Mouse (Mus musculus) lung, postnatal 0 days (tissue): ENCODE data around the gene Abca1.
A peak's percentile ranks its signal among the peaks of the same experiment; 100 is the strongest.

Experiments used
- CTCF ChIP-seq: IDR thresholded peaks from 2 replicates; pipeline ENCODE4 v1.5.1; 2016; ENCODE audit warnings: antibody characterized with exemption, mild to moderate bottlenecking
- EP300 ChIP-seq: IDR thresholded peaks from 2 replicates; pipeline ENCODE4 v1.6.1; 2016; ENCODE audit warnings: antibody characterized with exemption, mild to moderate bottlenecking, control low read depth

DNA sequence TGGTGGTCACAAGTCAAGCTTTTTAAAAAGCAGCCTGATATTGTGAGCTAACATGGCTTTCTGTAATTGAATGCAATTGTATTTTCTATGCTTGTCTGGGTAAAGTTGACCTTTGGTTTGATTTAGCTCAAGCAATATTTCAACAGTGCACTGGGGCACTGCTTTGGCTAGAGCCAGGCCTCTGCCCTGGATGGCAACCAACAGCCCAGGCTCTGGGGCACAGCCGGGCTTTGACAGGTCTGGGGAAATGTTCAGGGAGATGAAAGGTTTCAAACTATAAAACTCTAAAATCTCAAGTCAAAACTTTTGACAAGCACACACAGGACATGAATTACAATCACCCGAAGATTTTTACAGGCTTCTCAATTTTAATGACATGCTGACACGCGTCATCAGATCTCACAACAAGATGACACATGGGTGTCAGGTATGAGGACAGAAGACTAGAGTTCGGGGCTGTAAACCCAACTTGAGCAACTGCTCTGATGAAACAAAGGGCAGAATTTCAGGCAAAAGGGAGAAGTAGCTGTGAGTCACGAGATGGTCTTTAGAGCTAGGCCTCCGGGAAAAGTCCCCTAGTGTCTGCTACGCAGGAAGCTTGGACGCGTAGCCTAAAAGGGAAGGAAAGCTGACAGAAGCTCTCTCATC, 39.5 kb downstream of the Abca1 start:
- peak; percentile 62 for TF ChIP-seq EP300
- no peak for TF ChIP-seq CTCF
